Mouse (Mus musculus) liver, embryonic 14.5 days (tissue): ENCODE results near the gene Dclk3. TPM values are rescaled to one million over a fixed set of nuclear protein-coding genes. Genes with fewer than 3 reads are reported as not detected.

Experiments used
- ATAC-seq: fragments of 200-750 bp; cut with Nextera tagmentation; 2 replicates; pipeline ENCODE4 v1.8.0; 2017; ENCODE audit warnings: moderate number of reproducible peaks, mild to moderate bottlenecking, moderate library complexity; ENCODE audit not compliant: insufficient read depth
- DNase-seq, 3 experiments: peaks; one replicate each; pipeline ENCODE4 v3.0.0-alpha.2; 2012 to 2013; ENCODE audit warnings: low read depth in 3 of 3, low spot score in 3 of 3
- H3K27ac ChIP-seq: fragments of 300-500 bp; sonication (generic); 2 replicates; pipeline ENCODE4 v1.5.1; 2014; ENCODE audit warnings: moderate library complexity, mild to moderate bottlenecking, control low read depth, inconsistent platforms
- H3K27me3 ChIP-seq: fragments of 300-500 bp; sonication (generic); 2 replicates; pipeline ENCODE4 v1.6.1; 2014; ENCODE audit warnings: mild to moderate bottlenecking, low read length, moderate library complexity; ENCODE audit not compliant: control insufficient read depth, insufficient read depth
- H3K36me3 ChIP-seq: fragments of 300-500 bp; sonication (generic); replicated peaks from 2 replicates; pipeline ENCODE4 v1.6.1; 2014; ENCODE audit warnings: low read depth; ENCODE audit not compliant: control insufficient read depth, insufficient read depth
- H3K4me1 ChIP-seq, 2 experiments: fragments of 200-500 bp in 1 of 2; fragments of 300-500 bp in 1 of 2; sonication (generic) in 1 of 2; replicated peaks; 2 replicates each; pipeline ENCODE4 v1.6.1; 2012 to 2014; ENCODE audit warnings: antibody characterized with exemption in 1 of 2, inconsistent platforms in 1 of 2, low read length in 1 of 2; ENCODE audit not compliant: control insufficient read depth in 2 of 2, insufficient read depth in 2 of 2
- H3K4me2 ChIP-seq: fragments of 300-500 bp; sonication (generic); 2 replicates; pipeline ENCODE4 v1.6.1; 2014; ENCODE audit warnings: low read depth, mild to moderate bottlenecking, control low read depth, moderate library complexity
- H3K4me3 ChIP-seq, 2 experiments: fragments of 200-500 bp in 1 of 2; fragments of 300-500 bp in 1 of 2; sonication (generic) in 1 of 2; 2 replicates each; pipeline ENCODE4 v1.5.1; 2012 to 2014; ENCODE audit warnings: low read depth in 2 of 2, low read length in 2 of 2, mild to moderate bottlenecking in 2 of 2, control low read depth in 1 of 2, inconsistent platforms in 1 of 2, moderate library complexity in 1 of 2; ENCODE audit not compliant: insufficient read depth in 1 of 2
- H3K9ac ChIP-seq: fragments of 300-500 bp; sonication (generic); replicated peaks from 2 replicates; pipeline ENCODE4 v1.6.1; 2014; ENCODE audit warnings: mild to moderate bottlenecking, control low read depth, moderate library complexity
- H3K9me3 ChIP-seq: fragments of 300-500 bp; sonication (generic); 2 replicates; pipeline ENCODE4 v1.6.1; 2016; ENCODE audit warnings: low read length, mixed read lengths; ENCODE audit not compliant: control insufficient read depth
- CTCF ChIP-seq: IDR thresholded peaks from 2 replicates; pipeline ENCODE4 v1.5.1; 2016; ENCODE audit warnings: antibody characterized with exemption, low read depth, control low read depth
- EP300 ChIP-seq: IDR thresholded peaks from 2 replicates; pipeline ENCODE4 v1.6.1; 2016; ENCODE audit warnings: antibody characterized with exemption, low read depth
- WGBS: fragments of 180-500 bp; shearing (Covaris S2); extraction: QIAGEN DNeasy Blood & Tissue Kit; methylation state at CpG from one replicate; pipeline ENCODE4 v1.1.7; 2014; ENCODE audit not compliant: insufficient replicate concordance; 5-methylcytosine and 5-hydroxymethylcytosine counted together
- polyA plus RNA-seq, 2 experiments: library from polyadenylated mRNA; depleted of rRNA in 1 of 2; stranded (reverse) in 1 of 2; unstranded in 1 of 2; fragments of >200 nt; fragmentation: Nextera tagmentation in 1 of 2; extraction: Ambion mirVana in 1 of 2; gene quantifications; 2 replicates each; pipeline versions ENCODE4 v1.2.1 to v1.2.3; 2012 to 2014

Dclk3 gene
- polyA plus RNA-seq, 2 experiments: 0.02 to 0.03 TPM

GRCm38 (mm10) chr9:111408012-111408411, 30.9 kb upstream of the Dclk3 start:
- Histone ChIP-seq H3K27me3 (no peaks in the 10 kb centered on the region), H3K4me2 (no peak overlapping the region), H3K27ac (no peak overlapping the region), H3K9ac (no peak overlapping the region), H3K4me1 (no peaks in the 10 kb centered on the region), H3K4me3 (no peak overlapping the region), H3K36me3 (no peaks in the 10 kb centered on the region), H3K9me3 (no peaks in the 10 kb centered on the region)
- WGBS: 53% methylated on average over 6 of the region's 6 CpGs
- no peak for DNase-seq
- ATAC-seq: no peak
- no peak for TF ChIP-seq CTCF
- TF ChIP-seq EP300: no peak

GRCm38 (mm10) chr9:111408427-111408826, 30.5 kb upstream of the Dclk3 start:
- Histone ChIP-seq H3K27me3 (no peaks in the 10 kb centered on the region), H3K36me3 (no peaks in the 10 kb centered on the region), H3K27ac (no peak overlapping the region), H3K4me3 (no peak overlapping the region), H3K9me3 (no peaks in the 10 kb centered on the region), H3K4me2 (no peak overlapping the region), H3K9ac (no peak overlapping the region), H3K4me1 (no peaks in the 10 kb centered on the region)
- DNase-seq (no peak), ATAC-seq (no peak)
- no peak for TF ChIP-seq EP300
- no peak for TF ChIP-seq CTCF
- WGBS: 53% methylated on average over 10 of the region's 10 CpGs

- DNase-seq: no peak
- no peak overlapping the region for H3K4me3 ChIP-seq
Observed at GRCm38 (mm10) chr9:111412471-111413160, 26.3 kb upstream of the Dclk3 start.

GRCm38 (mm10) chr9:111421862-111422261, 17.0 kb upstream of the Dclk3 start:
- no peak for TF ChIP-seq CTCF
- TF ChIP-seq EP300: no peak
- no peak for ATAC-seq
- Histone ChIP-seq H3K4me1 (no peaks in the 10 kb centered on the region), H3K9ac (no peak overlapping the region), H3K27me3 (no peaks in the 10 kb centered on the region), H3K27ac (no peak overlapping the region), H3K4me2 (no peak overlapping the region), H3K9me3 (no peaks in the 10 kb centered on the region), H3K36me3 (no peaks in the 10 kb centered on the region), H3K4me3 (no peak overlapping the region)
- WGBS: 37% methylated on average over 2 of the region's 2 CpGs
- no peak for DNase-seq

More at GRCm38 (mm10) chr9:111412471-111413160, 26.3 kb upstream of the Dclk3 start:
- Histone ChIP-seq H3K9ac (no peak overlapping the region), H3K4me1 (no peaks in the 10 kb centered on the region), H3K4me2 (no peak overlapping the region), H3K36me3 (no peaks in the 10 kb centered on the region), H3K9me3 (no peaks in the 10 kb centered on the region), H3K27me3 (no peaks in the 10 kb centered on the region), H3K27ac (no peak overlapping the region)
- ATAC-seq: no peak
- no peak for TF ChIP-seq CTCF
- TF ChIP-seq EP300: no peak
- WGBS: 76% methylated on average over 16 of the region's 16 CpGs

- H3K27me3 ChIP-seq: no peaks in the 10 kb centered on the region
- no peaks in the 10 kb centered on the region for H3K36me3 ChIP-seq
- DNase-seq: no peak
- H3K4me3 ChIP-seq: no peak overlapping the region
- H3K27ac ChIP-seq: no peak overlapping the region
- H3K4me1 ChIP-seq: no peaks in the 10 kb centered on the region
- no peak for ATAC-seq
- no peaks in the 10 kb centered on the region for H3K9me3 ChIP-seq
- no peak for TF ChIP-seq CTCF
- TF ChIP-seq EP300: no peak
- H3K4me2 ChIP-seq: no peak overlapping the region
- no peak overlapping the region for H3K9ac ChIP-seq
- whole genome bisulfite sequencing: 57% methylated on average over 5 of the region's 5 CpGs
Observed at GRCm38 (mm10) chr9:111422567-111422966, 16.3 kb upstream of the Dclk3 start.
